Mouse (Mus musculus) limb, embryonic 12.5 days (tissue): ENCODE data around the gene Epb41. TPM values are rescaled to one million over a fixed set of nuclear protein-coding genes. Genes with fewer than 3 reads are reported as not detected.

Experiments used
- ATAC-seq: fragments of 200-750 bp; cut with Nextera tagmentation; 2 replicates; pipeline ENCODE4 v1.8.0; 2017; ENCODE audit warnings: low read depth, moderate TSS enrichment; ENCODE audit not compliant: insufficient number of reproducible peaks, insufficient read depth, low FRiP score, low TSS enrichment
- H3K27ac ChIP-seq: fragments of 300-500 bp; sonication (generic); 2 replicates; pipeline ENCODE4 v1.5.1; 2016; ENCODE audit warnings: mild to moderate bottlenecking, moderate library complexity
- H3K27me3 ChIP-seq: fragments of 300-500 bp; sonication (generic); 2 replicates; pipeline ENCODE4 v1.6.1; 2016; ENCODE audit warnings: mild to moderate bottlenecking, moderate library complexity
- H3K36me3 ChIP-seq: fragments of 300-500 bp; sonication (generic); 2 replicates; pipeline ENCODE4 v1.6.1; 2016; ENCODE audit warnings: mild to moderate bottlenecking, moderate library complexity
- H3K4me1 ChIP-seq: fragments of 300-500 bp; sonication (generic); replicated peaks from 2 replicates; pipeline ENCODE4 v1.6.1; 2016
- H3K4me2 ChIP-seq: fragments of 300-500 bp; sonication (generic); 2 replicates; pipeline ENCODE4 v1.6.1; 2016; ENCODE audit warnings: mild to moderate bottlenecking, moderate library complexity
- H3K4me3 ChIP-seq: fragments of 300-500 bp; sonication (generic); replicated peaks from 2 replicates; pipeline ENCODE4 v1.5.1; 2016; ENCODE audit warnings: mild to moderate bottlenecking
- H3K9ac ChIP-seq: fragments of 300-500 bp; sonication (generic); replicated peaks from 2 replicates; pipeline ENCODE4 v1.6.1; 2016; ENCODE audit warnings: mild to moderate bottlenecking, moderate library complexity
- H3K9me3 ChIP-seq: fragments of 300-500 bp; sonication (generic); 2 replicates; pipeline ENCODE4 v1.6.1; 2016; ENCODE audit warnings: mild to moderate bottlenecking, moderate library complexity
- WGBS: fragments of 180-500 bp; shearing (Covaris S2); methylation state at CpG from one replicate; pipeline ENCODE4 v1.1.7; 2016; 5-methylcytosine and 5-hydroxymethylcytosine counted together
- polyA plus RNA-seq: library from polyadenylated mRNA; unstranded; fragments of >200 nt; fragmentation: Nextera tagmentation; extraction: Ambion mirVana; gene quantifications from 2 replicates; pipeline ENCODE4 v1.2.1, GENCODE M21; 2016

Gene Epb41
- polyA plus RNA-seq: 118 and 132 TPM in 2 replicates

DNA sequence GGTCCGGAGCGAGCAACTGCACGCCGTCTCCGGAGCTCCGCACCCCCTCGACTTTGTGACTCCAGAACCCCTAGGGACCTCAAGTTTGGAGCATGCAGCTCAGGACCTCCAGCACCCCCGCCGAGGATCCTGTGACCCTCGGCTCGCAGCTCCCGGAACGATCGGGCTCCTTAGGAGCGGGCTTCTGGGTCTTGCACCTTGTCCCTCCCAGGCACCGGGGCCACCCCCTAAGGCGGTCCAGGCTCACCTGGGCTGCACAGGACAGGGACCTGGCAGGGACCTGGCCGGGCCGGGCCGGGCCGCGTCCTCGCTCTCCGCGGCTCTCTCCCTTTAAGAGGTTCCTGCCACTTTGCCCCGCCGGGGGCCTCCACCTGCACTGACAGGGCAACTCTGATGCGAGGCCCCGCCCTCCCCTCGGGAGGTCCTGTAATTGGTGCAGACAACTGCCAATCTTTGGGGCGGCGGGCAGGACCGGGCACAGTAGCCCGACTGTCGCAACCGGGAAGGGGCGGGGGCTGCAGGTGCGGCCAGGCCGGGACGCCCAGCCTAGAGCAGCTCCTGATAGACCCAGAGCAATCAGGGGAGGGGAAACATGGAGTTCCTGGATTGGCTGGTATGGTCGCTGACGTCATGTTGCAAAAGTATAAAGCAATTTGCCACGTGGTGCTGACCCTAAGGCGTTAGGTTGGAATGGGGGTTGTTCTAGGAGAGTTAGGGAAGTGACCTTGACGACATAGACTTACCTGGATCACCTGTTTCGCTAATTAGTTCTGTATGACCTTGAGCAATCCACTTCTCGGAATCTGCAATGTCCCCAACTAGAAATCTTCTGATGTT lies at the start of gene Epb41:
TSS of gene Epb41 (minus strand) at position 389 of the 837 bp plus-strand sequence.
- ATAC-seq: peak; percentile 94
- 1% methylated on average over 47 of the region's 47 CpGs for WGBS
- peaks cover 23% of the 10 kb centered on the region for H3K4me1 ChIP-seq

DNA sequence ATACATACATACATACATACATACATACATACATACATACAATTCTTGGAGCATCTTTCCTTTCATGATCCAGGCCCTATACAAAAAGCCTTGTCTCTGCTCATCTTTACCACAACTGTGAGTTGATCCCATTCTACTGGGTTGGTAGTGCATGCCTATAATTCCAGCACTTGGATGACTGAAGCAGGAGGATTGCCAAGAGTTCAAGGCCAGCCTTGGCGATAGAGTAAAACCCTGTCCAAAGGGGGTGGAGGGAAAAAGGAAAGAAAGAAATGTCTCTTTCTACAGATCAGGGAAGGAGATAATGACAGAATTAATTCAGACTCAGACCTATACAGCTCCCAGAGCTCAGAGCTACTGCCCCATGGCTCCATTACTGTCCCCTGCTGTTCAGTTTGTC lies 48.0 kb upstream of the Epb41 start:
- no peak for ATAC-seq
- no peaks in the 10 kb centered on the region for H3K4me1 ChIP-seq
- no peak overlapping the region for H3K4me2 ChIP-seq
- no peaks in the 10 kb centered on the region for H3K9me3 ChIP-seq
- no peak overlapping the region for H3K9ac ChIP-seq
- 0 out of 2 replicates have a peak, but pooled peaks cover 10% of the 10 kb centered on the region for H3K27me3 ChIP-seq
- H3K27ac ChIP-seq: no peak overlapping the region
- no peak overlapping the region for H3K4me3 ChIP-seq
- no peaks in the 10 kb centered on the region for H3K36me3 ChIP-seq
- WGBS: 81% methylated on average over 1 of the region's 1 CpGs

More for the DNA sequence above, at the start of gene Epb41:
- peaks cover 21% of the 10 kb centered on the region for H3K27me3 ChIP-seq
- no peaks in the 10 kb centered on the region for H3K9me3 ChIP-seq
- peak within 1 kb of the TSS; percentile 76 for H3K4me3 ChIP-seq
- peak within 1 kb of the TSS; percentile 56; the same call in 1 of the 2 replicates for H3K27ac ChIP-seq
- peak within 1 kb of the TSS; percentile 96 for H3K4me2 ChIP-seq
- H3K9ac ChIP-seq: peak within 1 kb of the TSS; percentile 71
- no peaks in the 10 kb centered on the region for H3K36me3 ChIP-seq

DNA sequence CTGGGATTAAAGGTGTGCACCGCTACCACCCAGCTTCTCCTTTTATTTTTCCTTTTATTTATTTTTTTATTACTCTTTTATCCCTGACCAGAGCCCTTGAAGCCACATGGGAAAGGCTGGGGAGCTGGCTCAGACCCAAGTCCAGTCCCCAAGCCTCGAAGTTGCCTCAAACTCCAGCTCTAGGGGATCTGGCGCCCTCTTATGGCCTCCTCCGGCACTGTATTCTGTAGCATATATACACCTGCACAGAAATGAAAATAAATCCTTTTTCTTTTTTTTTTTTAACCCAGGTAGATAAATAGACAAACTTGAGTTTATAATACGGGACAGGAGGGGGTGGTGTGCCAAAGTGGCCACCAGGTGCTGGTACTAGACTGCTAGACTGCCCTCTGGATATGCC lies 46.6 kb upstream of the Epb41 start:
- H3K27me3 ChIP-seq: 0 out of 2 replicates have a peak, but pooled peaks cover 10% of the 10 kb centered on the region
- WGBS: 79% methylated on average over 5 of the region's 5 CpGs
- no peak overlapping the region for H3K27ac ChIP-seq
- H3K9ac ChIP-seq: no peak overlapping the region
- peaks cover 3% of the 10 kb centered on the region; the same call in 1 of the 2 replicates for H3K4me1 ChIP-seq
- no peak overlapping the region for H3K4me3 ChIP-seq
- no peak overlapping the region for H3K4me2 ChIP-seq
- H3K9me3 ChIP-seq: no peaks in the 10 kb centered on the region
- H3K36me3 ChIP-seq: no peaks in the 10 kb centered on the region
- ATAC-seq: no peak

DNA sequence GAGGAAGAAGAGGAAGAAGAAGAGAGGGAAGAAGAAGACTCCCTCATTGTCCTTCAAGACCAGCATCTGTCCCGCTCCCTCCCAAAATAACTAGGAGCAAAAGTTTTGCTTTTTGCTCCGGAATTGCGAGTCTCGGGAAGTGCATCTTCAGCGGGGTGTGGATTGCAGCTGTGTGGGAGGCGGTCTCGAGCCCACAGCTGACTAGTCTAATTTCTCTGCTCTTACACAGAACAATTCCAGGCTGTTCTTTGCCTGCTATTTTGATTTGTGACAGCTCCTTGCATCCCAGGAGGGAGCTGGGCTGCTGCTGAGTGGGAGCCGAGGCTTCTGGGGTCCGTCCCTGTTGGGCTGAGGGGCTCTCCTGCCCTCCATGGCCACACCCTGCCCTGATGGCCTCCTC lies 44.4 kb upstream of the Epb41 start:
- ATAC-seq: no peak
- Histone ChIP-seq H3K9ac (no peak overlapping the region), H3K4me2 (no peak overlapping the region), H3K27me3 (peaks cover 14% of the 10 kb centered on the region; the same call in 1 of the 2 replicates), H3K4me3 (no peak overlapping the region), H3K9me3 (no peaks in the 10 kb centered on the region), H3K27ac (no peak overlapping the region), H3K4me1 (peaks cover 12% of the 10 kb centered on the region), H3K36me3 (no peaks in the 10 kb centered on the region)
- 63% methylated on average over 9 of the region's 9 CpGs for WGBS

DNA sequence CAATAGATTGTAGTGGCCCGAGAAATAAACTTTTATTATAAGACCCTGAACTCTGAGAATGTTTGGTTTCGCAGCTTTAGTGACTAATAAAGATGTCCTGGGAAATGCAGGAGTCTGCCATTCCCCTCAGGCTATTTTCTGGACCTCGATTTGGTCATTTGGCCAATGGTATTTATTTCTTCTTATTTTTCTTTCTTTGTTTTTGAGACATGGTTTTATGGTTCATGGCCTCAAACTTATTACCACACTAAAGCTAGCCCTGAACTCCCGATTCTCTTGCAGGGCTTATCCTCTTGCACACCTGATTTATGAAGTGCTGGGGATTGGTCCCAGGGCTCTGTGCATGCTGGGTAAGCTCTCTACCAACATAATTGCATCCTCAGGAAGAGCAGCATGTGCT lies 41.2 kb upstream of the Epb41 start:
- no peaks in the 10 kb centered on the region for H3K9me3 ChIP-seq
- 49% methylated on average over 4 of the region's 4 CpGs for WGBS
- ATAC-seq: no peak

DNA sequence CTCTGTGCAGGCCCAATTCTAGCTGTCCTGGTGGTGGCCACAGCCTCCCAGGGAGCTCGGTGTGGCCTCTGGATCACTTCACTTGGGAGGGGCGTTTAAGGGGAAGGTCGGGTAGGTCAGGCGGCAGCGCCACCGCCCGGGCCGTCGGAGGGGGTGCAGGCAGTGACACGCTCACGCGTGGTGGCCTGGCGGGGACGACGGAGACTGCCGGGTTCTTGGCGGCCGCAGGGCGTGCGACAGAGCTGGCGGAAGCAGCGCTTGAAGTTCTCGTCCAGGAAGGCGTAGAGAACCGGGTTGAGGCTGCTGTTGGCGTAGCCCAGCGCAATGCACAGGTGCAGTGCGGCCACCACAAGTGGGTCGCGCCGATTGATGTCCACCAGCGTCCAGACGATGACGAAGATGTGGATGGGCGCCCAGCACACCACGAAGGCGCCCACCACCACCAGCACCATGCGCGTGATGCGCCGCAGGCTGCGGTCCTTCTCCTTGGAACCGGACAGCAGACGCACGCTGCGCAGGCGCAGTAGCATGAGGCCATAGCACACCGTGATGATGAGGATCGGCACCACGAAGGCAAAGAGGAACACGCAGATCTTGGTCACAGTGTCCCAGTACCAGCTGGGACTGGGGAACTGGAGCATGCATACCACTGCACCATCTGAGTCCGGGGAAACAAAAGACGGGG lies 38.4 kb upstream of the Epb41 start:
- Histone ChIP-seq H3K9ac (no peak overlapping the region), H3K27me3 (peaks cover 43% of the 10 kb centered on the region), H3K27ac (no peak overlapping the region), H3K4me3 (peak overlapping the region; percentile 33), H3K4me1 (peaks cover 17% of the 10 kb centered on the region), H3K36me3 (no peaks in the 10 kb centered on the region), H3K9me3 (no peaks in the 10 kb centered on the region), H3K4me2 (peak overlapping the region; percentile 54)
- WGBS: 28% methylated on average over 53 of the region's 53 CpGs
- no peak for ATAC-seq

More for the DNA sequence above, 41.2 kb upstream of the Epb41 start:
- H3K27ac ChIP-seq: no peak overlapping the region
- no peak overlapping the region for H3K4me3 ChIP-seq
- no peak overlapping the region for H3K4me2 ChIP-seq
- H3K36me3 ChIP-seq: no peaks in the 10 kb centered on the region
- H3K4me1 ChIP-seq: peaks cover 17% of the 10 kb centered on the region
- H3K9ac ChIP-seq: no peak overlapping the region
- peaks cover 41% of the 10 kb centered on the region for H3K27me3 ChIP-seq

DNA sequence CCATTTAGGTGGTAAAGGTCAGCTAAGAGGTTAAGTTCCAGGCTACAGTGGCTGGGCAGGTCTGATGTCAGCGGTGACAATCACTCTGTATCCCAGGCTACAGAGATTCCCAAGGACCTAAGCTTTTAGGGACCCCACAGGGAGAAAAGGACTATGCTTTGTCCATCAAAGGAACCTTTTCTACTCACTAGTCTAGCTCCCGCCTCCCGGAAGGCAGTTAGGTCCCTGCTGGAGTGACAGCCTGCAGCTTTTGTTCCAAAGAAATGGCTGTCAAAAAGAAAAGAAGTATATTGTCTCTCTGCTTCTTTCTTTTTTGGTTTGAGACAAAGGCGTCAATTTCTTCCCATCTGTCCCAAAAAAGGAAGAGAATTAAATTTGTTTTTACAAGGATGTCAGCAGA lies 36.1 kb upstream of the Epb41 start:
- H3K27ac ChIP-seq: no peak overlapping the region

DNA sequence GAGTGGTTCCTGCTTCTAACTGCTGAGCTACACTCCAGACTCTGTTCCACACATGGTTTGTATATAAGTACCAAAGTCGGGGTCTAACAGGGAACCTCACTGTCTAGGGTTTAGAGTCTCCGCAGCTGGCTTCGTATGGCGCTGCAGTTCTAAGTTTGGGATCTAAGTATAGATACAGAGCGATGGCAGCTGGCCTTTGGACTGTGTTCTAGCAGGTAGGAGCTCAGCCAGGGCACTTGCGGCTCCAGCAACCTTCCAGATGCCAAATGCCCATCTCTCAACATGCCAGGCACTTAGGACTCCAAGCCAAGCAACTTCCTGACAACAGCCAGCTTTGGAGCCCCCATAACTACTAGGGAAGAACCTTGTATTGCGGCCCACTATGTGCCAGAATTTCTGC lies 33.1 kb upstream of the Epb41 start:
- ATAC-seq: no peak
- H3K4me3 ChIP-seq: no peak overlapping the region
- 92% methylated on average over 7 of the region's 7 CpGs for WGBS
- H3K9ac ChIP-seq: no peak overlapping the region
- H3K4me2 ChIP-seq: no peak overlapping the region
- peaks cover 25% of the 10 kb centered on the region for H3K27me3 ChIP-seq
- H3K4me1 ChIP-seq: peaks cover under 1% of the 10 kb centered on the region
- H3K27ac ChIP-seq: no peak overlapping the region
- no peaks in the 10 kb centered on the region for H3K9me3 ChIP-seq
- H3K36me3 ChIP-seq: no peaks in the 10 kb centered on the region

More for the DNA sequence above, 36.1 kb upstream of the Epb41 start:
- no peak overlapping the region for H3K4me3 ChIP-seq
- peaks cover 43% of the 10 kb centered on the region for H3K27me3 ChIP-seq
- ATAC-seq: no peak
- no peaks in the 10 kb centered on the region for H3K36me3 ChIP-seq
- 78% methylated on average over 4 of the region's 4 CpGs for WGBS
- no peak overlapping the region for H3K4me2 ChIP-seq
- H3K9ac ChIP-seq: no peak overlapping the region
- no peaks in the 10 kb centered on the region for H3K9me3 ChIP-seq
- H3K4me1 ChIP-seq: peaks cover 10% of the 10 kb centered on the region

DNA sequence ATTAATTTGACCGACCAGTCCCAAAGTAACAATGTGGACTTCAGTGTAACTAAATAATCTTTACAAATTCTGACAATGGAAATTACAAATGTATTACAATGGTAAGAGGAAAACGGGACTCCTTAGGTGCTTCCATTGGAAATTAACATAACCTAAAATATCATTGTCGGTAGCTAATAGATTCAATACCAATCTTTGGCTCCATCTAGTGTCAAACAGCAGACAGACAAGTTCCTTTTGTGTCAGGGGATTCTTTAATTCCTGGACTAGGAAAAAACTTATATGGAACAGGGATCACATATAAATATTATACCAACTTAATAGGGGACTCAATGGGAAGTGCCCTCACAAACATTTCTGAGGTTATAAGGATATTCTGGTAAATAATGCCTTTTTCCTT lies 26.0 kb upstream of the Epb41 start:
- 0 out of 2 replicates have a peak, but pooled peaks cover 5% of the 10 kb centered on the region for H3K4me1 ChIP-seq
- no peaks in the 10 kb centered on the region for H3K36me3 ChIP-seq
- H3K9me3 ChIP-seq: no peaks in the 10 kb centered on the region
- no peak overlapping the region for H3K4me2 ChIP-seq
- WGBS: 57% methylated on average over 3 of the region's 3 CpGs
- H3K27me3 ChIP-seq: no peaks in the 10 kb centered on the region
- H3K9ac ChIP-seq: no peak overlapping the region
- ATAC-seq: no peak
- no peak overlapping the region for H3K4me3 ChIP-seq
- no peak overlapping the region for H3K27ac ChIP-seq

DNA sequence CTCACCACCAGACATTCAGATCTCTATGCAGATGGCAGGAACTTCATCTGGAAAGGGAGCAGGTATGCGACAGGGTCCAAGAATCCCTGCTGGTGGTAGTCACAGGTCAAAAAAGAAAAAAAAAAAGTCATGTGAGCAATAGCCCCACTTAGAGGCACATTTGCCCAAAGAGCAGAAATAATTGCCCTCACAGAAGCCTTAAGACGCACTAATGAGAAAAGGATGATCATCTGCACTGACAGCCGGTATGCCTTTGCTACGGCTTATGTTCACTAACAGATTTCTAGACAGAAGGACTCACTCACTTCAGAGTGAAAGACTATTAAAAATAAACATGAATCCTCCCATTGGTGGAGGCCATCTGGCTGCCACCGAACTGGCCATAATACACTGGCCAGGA lies 24.4 kb upstream of the Epb41 start:
- no peak overlapping the region for H3K9ac ChIP-seq
- H3K4me3 ChIP-seq: no peak overlapping the region
- no peaks in the 10 kb centered on the region for H3K27me3 ChIP-seq
- WGBS: 82% methylated on average over 5 of the region's 5 CpGs
- H3K27ac ChIP-seq: no peak overlapping the region
- H3K4me1 ChIP-seq: 0 out of 2 replicates have a peak, but pooled peaks cover 5% of the 10 kb centered on the region
- H3K36me3 ChIP-seq: no peaks in the 10 kb centered on the region
- H3K9me3 ChIP-seq: no peaks in the 10 kb centered on the region
- no peak overlapping the region for H3K4me2 ChIP-seq
- no peak for ATAC-seq

DNA sequence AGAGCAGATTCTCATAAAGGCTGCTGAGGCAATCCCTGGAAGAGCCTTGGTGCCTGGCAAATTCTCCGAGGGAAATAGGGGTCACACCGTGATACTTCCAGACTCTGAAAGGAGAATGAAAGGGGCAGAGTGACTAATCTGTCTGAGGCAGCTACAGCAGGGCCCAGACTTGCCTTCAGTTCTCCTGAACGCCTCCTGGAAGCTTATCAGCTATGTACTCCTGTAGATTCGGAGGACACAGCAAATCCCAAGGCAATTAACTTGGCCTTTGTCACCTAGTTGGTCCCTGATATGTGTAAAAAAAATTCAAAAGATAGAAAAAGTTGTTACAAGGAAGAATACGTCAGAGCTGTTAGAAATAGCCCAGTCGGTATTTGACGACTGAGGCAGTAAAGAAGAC lies 19.9 kb upstream of the Epb41 start:
- H3K27ac ChIP-seq: no peak overlapping the region
- H3K4me1 ChIP-seq: no peaks in the 10 kb centered on the region
- WGBS: 77% methylated on average over 7 of the region's 7 CpGs
- H3K9ac ChIP-seq: no peak overlapping the region
- no peaks in the 10 kb centered on the region for H3K27me3 ChIP-seq
- no peak overlapping the region for H3K4me2 ChIP-seq
- no peaks in the 10 kb centered on the region for H3K36me3 ChIP-seq
- H3K4me3 ChIP-seq: no peak overlapping the region
- no peak for ATAC-seq
- no peaks in the 10 kb centered on the region for H3K9me3 ChIP-seq
